Mouse (Mus musculus) neural tube, embryonic 15.5 days (tissue): ENCODE data around the gene Tradd. TPM values are rescaled to one million over a fixed set of nuclear protein-coding genes. Genes with fewer than 3 reads are reported as not detected.

Experiments used
- ATAC-seq: fragments of 200-750 bp; cut with Nextera tagmentation; 2 replicates; pipeline ENCODE4 v1.8.0; 2017; ENCODE audit warnings: mild to moderate bottlenecking, moderate TSS enrichment, moderate library complexity; ENCODE audit not compliant: low FRiP score
- H3K27ac ChIP-seq: fragments of 300-500 bp; sonication (generic); replicated peaks from 2 replicates; pipeline ENCODE4 v1.5.1; 2015; ENCODE audit warnings: mild to moderate bottlenecking, inconsistent platforms
- H3K27me3 ChIP-seq: fragments of 300-500 bp; sonication (generic); replicated peaks from 2 replicates; pipeline ENCODE4 v1.6.1; 2015; ENCODE audit warnings: inconsistent platforms
- H3K36me3 ChIP-seq: fragments of 300-500 bp; sonication (generic); 2 replicates; pipeline ENCODE4 v1.6.1; 2015; ENCODE audit warnings: inconsistent platforms
- H3K4me1 ChIP-seq: fragments of 300-500 bp; sonication (generic); 2 replicates; pipeline ENCODE4 v1.6.1; 2015; ENCODE audit warnings: inconsistent platforms
- H3K4me2 ChIP-seq: fragments of 300-500 bp; sonication (generic); 2 replicates; pipeline ENCODE4 v1.6.1; 2015; ENCODE audit warnings: inconsistent platforms, mild to moderate bottlenecking, moderate library complexity
- H3K4me3 ChIP-seq: fragments of 300-500 bp; sonication (generic); replicated peaks from 2 replicates; pipeline ENCODE4 v1.5.1; 2015; ENCODE audit warnings: mild to moderate bottlenecking, inconsistent platforms
- H3K9ac ChIP-seq: fragments of 300-500 bp; sonication (generic); replicated peaks from 2 replicates; pipeline ENCODE4 v1.6.1; 2015; ENCODE audit warnings: mild to moderate bottlenecking, inconsistent platforms
- H3K9me3 ChIP-seq: fragments of 300-500 bp; sonication (generic); replicated peaks from 2 replicates; pipeline ENCODE4 v1.6.1; 2016; ENCODE audit warnings: inconsistent platforms
- WGBS: fragments of 180-500 bp; shearing (Covaris S2); methylation state at CpG from one replicate; pipeline ENCODE4 v1.1.7; 2015; ENCODE audit warnings: mixed read lengths; 5-methylcytosine and 5-hydroxymethylcytosine counted together
- polyA plus RNA-seq: library from polyadenylated mRNA; unstranded; fragments of >200 nt; fragmentation: Nextera tagmentation; extraction: Ambion mirVana; gene quantifications from 2 replicates; pipeline ENCODE4 v1.2.1, GENCODE M21; 2015

Tradd gene
- polyA plus RNA-seq, 1 experiment from 2014 or later: 20.7 TPM

DNA sequence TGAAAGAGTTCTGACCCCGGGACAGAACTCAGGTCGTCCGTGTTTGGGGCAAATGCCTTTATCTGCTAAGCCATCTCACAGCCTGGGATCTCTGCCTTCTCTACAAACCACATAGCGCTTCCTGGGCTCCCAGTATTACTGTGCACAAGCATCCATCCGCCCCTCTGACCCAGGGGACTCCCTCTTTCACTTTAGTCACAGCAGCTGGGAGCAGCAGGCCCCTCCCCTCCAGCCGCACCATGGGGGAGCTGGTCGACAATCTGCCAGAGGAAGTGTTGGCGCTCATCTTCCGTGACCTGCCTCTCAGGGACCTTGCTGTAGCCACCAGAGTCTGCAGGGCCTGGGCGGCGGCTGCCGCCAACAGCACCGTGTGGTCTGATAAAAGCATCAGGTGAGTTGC, 2.4 kb upstream of the Tradd start:
- Histone ChIP-seq H3K4me2 (peak overlapping the region; percentile 3; the same call in 1 of the 2 replicates), H3K27me3 (peaks cover 91% of the 10 kb centered on the region), H3K4me1 (peaks cover 56% of the 10 kb centered on the region), H3K36me3 (no peaks in the 10 kb centered on the region), H3K9ac (no peak overlapping the region), H3K9me3 (no peaks in the 10 kb centered on the region), H3K4me3 (no peak overlapping the region), H3K27ac (no peak overlapping the region)
- WGBS: 13% methylated on average over 13 of the region's 13 CpGs
- no peak for ATAC-seq

DNA sequence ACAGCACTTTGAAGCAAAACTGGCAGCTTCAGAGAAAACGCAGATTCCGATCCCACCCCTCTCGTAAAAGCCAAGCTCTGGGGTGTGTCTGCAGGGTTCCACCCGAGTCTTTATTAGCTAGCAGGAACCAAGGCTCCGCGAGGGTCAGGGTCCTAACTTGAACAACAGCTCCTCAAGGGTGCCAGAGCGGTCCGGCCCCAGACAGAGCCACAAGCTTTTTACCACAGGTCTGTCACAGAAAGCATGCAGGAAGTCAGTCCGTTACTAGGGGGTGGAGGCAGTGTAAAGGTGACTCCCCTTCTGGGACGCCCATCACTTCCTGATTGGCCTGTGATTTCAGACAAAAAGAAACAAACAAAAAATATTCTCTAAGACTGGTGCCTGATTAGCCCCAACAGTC, 719 bp upstream of the Tradd start:
- H3K4me3 ChIP-seq: peak overlapping the region; percentile 64
- no peaks in the 10 kb centered on the region for H3K36me3 ChIP-seq
- H3K9me3 ChIP-seq: no peaks in the 10 kb centered on the region
- H3K27me3 ChIP-seq: peaks cover 91% of the 10 kb centered on the region
- H3K4me1 ChIP-seq: peaks cover 46% of the 10 kb centered on the region
- H3K27ac ChIP-seq: no peak overlapping the region
- WGBS: 4% methylated on average over 10 of the region's 10 CpGs
- no peak for ATAC-seq
- H3K9ac ChIP-seq: no peak overlapping the region
- H3K4me2 ChIP-seq: peak overlapping the region; percentile 92

DNA sequence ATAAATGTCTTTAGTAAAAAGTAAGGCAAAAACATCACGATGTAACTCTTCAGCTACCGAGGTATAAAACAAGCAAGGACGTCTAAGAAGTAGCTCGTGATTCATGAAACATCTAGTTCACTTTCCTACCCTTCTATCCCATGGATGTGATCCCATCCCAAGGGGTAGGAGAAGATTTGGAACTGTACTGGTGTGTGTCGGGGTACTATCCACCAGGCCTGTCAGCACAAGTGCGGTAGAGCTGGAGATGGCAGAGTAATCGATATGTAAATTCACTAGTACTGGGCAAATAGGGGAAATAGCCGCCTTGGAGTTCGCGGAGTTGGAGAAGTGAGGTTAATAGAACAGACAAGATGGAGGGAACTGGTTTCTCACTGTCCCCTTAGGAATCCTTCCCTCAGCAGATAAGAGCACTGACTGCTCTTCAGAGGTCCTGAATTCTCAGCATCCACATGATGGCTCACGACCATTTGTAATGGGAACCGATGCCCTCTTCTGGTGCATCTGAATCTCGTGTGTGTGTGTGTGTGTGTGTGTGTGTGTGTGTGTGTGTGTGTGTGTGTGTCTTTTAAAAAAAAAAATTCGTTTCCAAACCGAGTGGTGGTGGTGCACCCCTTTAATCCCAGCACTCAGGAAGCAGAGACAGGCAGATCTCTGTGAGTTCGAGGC, 1.0 kb downstream of the Tradd start:
- peak overlapping the region; percentile 64 for H3K4me3 ChIP-seq
- 41% methylated on average over 16 of the region's 16 CpGs for WGBS

DNA sequence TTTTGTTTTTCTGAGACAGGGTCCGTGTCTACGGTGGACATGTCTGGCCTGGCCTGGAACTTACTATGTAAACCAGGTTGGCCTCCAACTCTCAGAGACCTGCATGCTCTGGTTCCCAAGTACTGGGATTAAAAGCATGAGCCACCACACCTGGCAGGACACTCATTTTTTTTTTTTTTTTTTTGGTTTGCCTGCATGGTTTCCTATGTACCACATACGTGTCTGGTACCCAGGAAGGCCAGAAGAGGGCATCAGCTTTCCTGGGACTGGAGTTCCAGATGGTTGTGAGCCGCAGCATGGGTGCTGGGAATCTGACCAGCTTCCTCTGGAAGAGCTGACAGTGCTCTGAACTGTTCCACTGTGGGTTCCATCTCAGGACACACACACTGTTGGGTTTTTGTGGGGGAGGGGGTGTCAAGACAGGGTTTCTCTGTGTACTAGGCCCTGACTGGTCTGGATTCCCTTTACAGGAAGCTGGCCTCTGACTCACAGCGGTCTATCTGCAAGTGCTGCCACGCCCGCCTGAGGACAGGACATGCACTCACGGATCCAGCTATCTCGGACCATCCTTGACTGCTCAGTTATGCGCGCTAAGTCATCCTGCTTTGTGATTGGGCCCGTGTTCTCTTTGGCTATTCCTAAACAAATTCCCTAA, 3.0 kb downstream of the Tradd start:
- H3K4me1 ChIP-seq: peaks cover 32% of the 10 kb centered on the region
- no peak overlapping the region for H3K4me2 ChIP-seq
- H3K9me3 ChIP-seq: no peaks in the 10 kb centered on the region
- ATAC-seq: no peak
- WGBS: 86% methylated on average over 12 of the region's 12 CpGs
- no peak overlapping the region for H3K4me3 ChIP-seq
- no peak overlapping the region for H3K9ac ChIP-seq
- no peaks in the 10 kb centered on the region for H3K36me3 ChIP-seq
- no peak overlapping the region for H3K27ac ChIP-seq
- peaks cover 87% of the 10 kb centered on the region for H3K27me3 ChIP-seq

More for the DNA sequence above, 1.0 kb downstream of the Tradd start:
- Histone ChIP-seq H3K4me1 (peaks cover 45% of the 10 kb centered on the region), H3K9me3 (no peaks in the 10 kb centered on the region), H3K36me3 (no peaks in the 10 kb centered on the region), H3K9ac (no peak overlapping the region), H3K27ac (no peak overlapping the region), H3K4me2 (0 out of 2 replicates have a peak overlapping the region, but pooled peaks have one; percentile 92), H3K27me3 (peaks cover 91% of the 10 kb centered on the region)
- no peak for ATAC-seq

DNA sequence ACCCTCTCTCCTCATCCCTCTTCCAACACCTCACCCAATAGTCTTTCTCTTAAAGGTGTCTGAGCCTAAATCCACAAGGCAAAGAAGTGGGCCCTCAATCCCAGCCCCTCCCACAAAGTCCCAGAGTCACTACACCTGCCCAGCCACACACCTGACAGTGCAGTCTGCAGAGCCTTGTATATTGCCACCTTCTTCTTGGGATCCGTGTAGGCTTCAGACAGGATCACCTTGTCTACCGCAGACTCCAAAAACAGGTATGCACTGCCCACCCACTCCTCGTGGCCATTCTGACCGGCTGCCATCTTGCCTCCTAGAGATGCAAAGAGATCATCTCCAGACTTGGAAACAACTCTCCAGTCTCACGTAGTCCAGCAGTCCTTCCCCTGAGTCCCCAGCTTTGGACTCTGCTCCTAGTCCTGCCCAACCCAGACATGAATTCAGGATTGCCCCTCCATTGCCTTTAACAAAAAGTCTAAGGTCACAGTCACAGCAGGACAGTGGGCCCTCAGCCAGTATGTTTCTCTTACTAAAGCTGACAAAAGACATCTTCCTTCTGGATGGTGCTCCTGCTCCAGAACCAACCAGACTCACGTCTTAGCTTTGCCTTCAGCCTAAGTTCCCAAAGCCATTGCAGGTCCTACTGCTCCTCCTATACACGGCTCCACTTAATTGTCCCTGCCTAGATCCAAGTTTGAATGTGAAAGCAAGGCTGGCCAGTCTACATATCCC, 3.9 kb downstream of the Tradd start:
- no peak overlapping the region for H3K4me3 ChIP-seq
- ATAC-seq: no peak
- WGBS: 67% methylated on average over 7 of the region's 7 CpGs
- H3K27ac ChIP-seq: no peak overlapping the region
- peaks cover 32% of the 10 kb centered on the region for H3K4me1 ChIP-seq
- no peak overlapping the region for H3K4me2 ChIP-seq
- no peaks in the 10 kb centered on the region for H3K9me3 ChIP-seq
- no peaks in the 10 kb centered on the region for H3K36me3 ChIP-seq
- no peak overlapping the region for H3K9ac ChIP-seq
- peaks cover 87% of the 10 kb centered on the region for H3K27me3 ChIP-seq

GRCm38 (mm10) chr8:105259721-105260320, 4.6 kb downstream of the Tradd start:
- peak; percentile 62; the same call in 1 of the 2 replicates for ATAC-seq
- H3K4me2 ChIP-seq: peak overlapping the region; percentile 82
- peak overlapping the region; percentile 41 for H3K4me3 ChIP-seq
- no peaks in the 10 kb centered on the region for H3K36me3 ChIP-seq
- peaks cover 83% of the 10 kb centered on the region for H3K27me3 ChIP-seq
- H3K9ac ChIP-seq: peak overlapping the region; percentile 18; the same call in 1 of the 2 replicates
- H3K4me1 ChIP-seq: peaks cover 34% of the 10 kb centered on the region
- 3% methylated on average over 30 of the region's 30 CpGs for WGBS
- no peak overlapping the region for H3K27ac ChIP-seq
- H3K9me3 ChIP-seq: no peaks in the 10 kb centered on the region

DNA sequence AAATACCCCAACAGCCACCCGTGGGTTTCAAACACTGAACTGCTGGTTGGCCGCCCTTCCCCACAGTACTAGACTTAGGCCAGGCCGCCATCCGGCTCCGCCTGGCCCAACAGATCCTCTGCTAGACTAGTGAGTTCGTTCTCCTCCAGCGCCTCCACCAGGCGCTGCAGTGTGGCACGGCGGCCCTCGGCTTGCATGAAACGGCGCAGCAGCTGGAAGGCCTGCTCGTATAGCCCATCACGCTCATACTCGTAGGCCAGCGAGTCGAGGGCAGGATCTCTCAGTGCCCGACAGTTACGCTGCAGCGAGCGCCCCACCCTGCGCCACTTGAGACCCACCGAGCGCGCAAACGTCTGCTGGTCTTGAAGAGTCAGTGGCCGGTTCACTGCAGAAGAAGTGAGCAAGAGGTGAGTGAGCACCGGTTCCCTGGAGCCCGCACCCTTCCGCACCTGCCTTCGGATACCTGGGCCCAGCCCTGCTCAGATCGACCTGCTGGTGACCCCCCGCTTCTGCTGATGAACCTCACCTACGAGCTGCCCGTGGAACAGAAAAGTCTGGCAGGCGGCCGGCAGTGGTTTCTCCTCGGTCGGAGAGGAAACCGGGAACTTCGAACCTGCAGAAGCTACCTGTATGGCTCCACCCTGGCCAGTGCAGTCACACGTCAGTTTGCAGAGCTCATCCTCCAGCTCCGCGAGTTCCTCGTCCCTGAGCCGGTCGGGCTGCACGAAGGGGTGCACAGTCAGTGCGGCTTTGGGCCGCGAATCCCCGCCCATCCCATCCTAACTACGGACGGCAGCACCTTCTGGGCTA, 5.3 kb downstream of the Tradd start:
- H3K27ac ChIP-seq: no peak overlapping the region
- H3K27me3 ChIP-seq: peaks cover 77% of the 10 kb centered on the region
- 4% methylated on average over 55 of the region's 55 CpGs for WGBS
- no peaks in the 10 kb centered on the region for H3K36me3 ChIP-seq
- peak; percentile 20; the same call in 1 of the 2 replicates for ATAC-seq
- H3K4me1 ChIP-seq: peaks cover 35% of the 10 kb centered on the region
- H3K9ac ChIP-seq: peak overlapping the region; percentile 18; the same call in 1 of the 2 replicates
- H3K4me3 ChIP-seq: peak overlapping the region; percentile 41
- H3K9me3 ChIP-seq: no peaks in the 10 kb centered on the region
- H3K4me2 ChIP-seq: peak overlapping the region; percentile 82

GRCm38 (mm10) chr8:105257318-105258114, 6.9 kb downstream of the Tradd start:
- Histone ChIP-seq H3K27ac (no peak overlapping the region), H3K4me2 (no peak overlapping the region), H3K4me1 (peaks cover 38% of the 10 kb centered on the region), H3K27me3 (peaks cover 63% of the 10 kb centered on the region), H3K4me3 (no peak overlapping the region), H3K9me3 (no peaks in the 10 kb centered on the region), H3K36me3 (0 out of 2 replicates have a peak, but pooled peaks cover 4% of the 10 kb centered on the region), H3K9ac (no peak overlapping the region)
- ATAC-seq: no peak
- 70% methylated on average over 7 of the region's 7 CpGs for WGBS

DNA sequence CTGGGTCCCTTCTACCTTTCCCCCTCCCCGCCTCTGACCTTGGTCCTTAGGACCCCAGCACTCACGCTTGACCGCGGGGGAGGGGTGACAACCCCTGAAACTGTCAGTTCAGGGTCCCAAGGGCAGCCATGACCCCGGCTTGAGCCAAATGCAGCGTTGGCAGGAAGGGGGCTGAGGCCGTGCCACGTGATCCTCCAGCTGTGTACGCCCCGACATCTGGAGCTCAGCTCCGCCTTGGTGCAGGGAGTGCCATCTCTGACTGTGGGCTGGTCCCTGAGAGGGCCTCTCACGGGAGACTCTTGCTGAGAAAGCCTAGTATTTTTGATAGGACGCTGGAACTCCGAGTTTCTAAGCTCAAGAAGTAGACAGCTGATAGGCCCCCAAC, 9.5 kb downstream of the Tradd start, which contains the start of gene B3gnt9:
Gene B3gnt9 (minus strand): TSS at position 188 of the 385 bp plus-strand sequence.
- Histone ChIP-seq H3K9ac (peak within 1 kb of the TSS; percentile 73), H3K9me3 (no peaks in the 10 kb centered on the region), H3K4me1 (peaks cover 37% of the 10 kb centered on the region), H3K27ac (peak within 1 kb of the TSS; percentile 85), H3K4me3 (peak within 1 kb of the TSS; percentile 64), H3K27me3 (peaks cover 41% of the 10 kb centered on the region), H3K36me3 (peaks cover 27% of the 10 kb centered on the region), H3K4me2 (peak within 1 kb of the TSS; percentile 97)
- WGBS: under 1% methylated on average over 14 of the region's 14 CpGs
- peak; percentile 34; the same call in 1 of the 2 replicates for ATAC-seq
